ENCODE assay signal across 9 mouse cellular contexts in genomic region chr5:115155156-115155631, GRCm38 (mm10). TPM values are rescaled to one million over a fixed set of nuclear protein-coding genes. Genes with fewer than 3 reads are reported as not detected.
A peak's percentile ranks its signal among the peaks of the same experiment; 100 is the strongest.
DNase-seq lines count a peak whose midpoint lies in the region; ATAC-seq lines count a peak whose summit lies in the region.
"Had no signal": no experiment of that assay in that cellular context is flagged by ENCODE, and none has a peak within 500 bp of the region (broad histone marks: within the 10 kb centered on the region; RNA-seq: fewer than 3 reads in every experiment).

No protein-coding gene starts in this region.

- no peaks in the 10 kb centered on the region for H3K9me3 ChIP-seq in liver, embryonic 12.5 days (replicated peaks)

- peak overlapping the region; percentile 68 for H3K27ac ChIP-seq in liver, embryonic 12.5 days

- H3K4me1 ChIP-seq in liver, embryonic 12.5 days: peaks cover 71% of the 10 kb centered on the region

- peak; percentile 89 for DNase-seq in heart, adult 11 months
- no peak for DNase-seq in heart, adult 8-10 months (ENCODE audit: low spot score)
- peak; percentile 26 for DNase-seq in thymus, postnatal 4 days
- no peak for DNase-seq in thymus, postnatal 14 days
- no peak for DNase-seq in right cerebral cortex, postnatal 14 days
- no peak for DNase-seq in adipocyte (ENCODE audit: low spot score)
- no peak for DNase-seq in urinary bladder, postnatal 14 days (ENCODE audit: low spot score)

- WGBS in liver, embryonic 12.5 days (ENCODE audit: insufficient replicate concordance): 25% methylated on average over 13 of the region's 13 CpGs

- peak overlapping the region; percentile 99 for H3K4me2 ChIP-seq in liver, embryonic 12.5 days

- peak overlapping the region; percentile 92 for H3K4me3 ChIP-seq in liver, embryonic 12.5 days

- H3K36me3 ChIP-seq in liver, embryonic 12.5 days: peaks cover 35% of the 10 kb centered on the region

- ATAC-seq in liver, embryonic 12.5 days: no peak

- H3K9ac ChIP-seq in liver, embryonic 12.5 days: peak overlapping the region; percentile 94

- no peaks in the 10 kb centered on the region for H3K27me3 ChIP-seq in liver, embryonic 12.5 days (replicated peaks)

RNA-seq across cellular contexts. Expression of gene Mlec, which starts 2.8 kb away (rescaled TPM):
- total RNA-seq in heart, adult 8-10 months (2022): 10 to 100 TPM; 75.2 to 88.5 (median 78.8) TPM
- 46.8 and 49.2 TPM in 2 replicates for polyA plus RNA-seq in liver, embryonic 12.5 days (2016; fragmentation: Nextera tagmentation; extraction: Ambion mirVana)

RNA-seq across cellular contexts. Expression of gene Unc119b, which starts 20.4 kb away (rescaled TPM):
- 10 to 100 TPM; 11.8 to 18.5 (median 14.5) TPM for total RNA-seq in heart, adult 8-10 months (2022)
- polyA plus RNA-seq in liver, embryonic 12.5 days (2016; fragmentation: Nextera tagmentation; extraction: Ambion mirVana): 16.1 and 17.6 TPM in 2 replicates

RNA-seq across cellular contexts. Expression of gene Acads, which starts 36.0 kb away (rescaled TPM):
- total RNA-seq in heart, adult 8-10 months (2022): 100 to 1,000 TPM; 225 to 279 (median 244) TPM
- 43.9 and 51.1 TPM in 2 replicates for polyA plus RNA-seq in liver, embryonic 12.5 days (2016; fragmentation: Nextera tagmentation; extraction: Ambion mirVana)

RNA-seq across cellular contexts. Expression of gene Cabp1, which starts 39.0 kb away (rescaled TPM):
- 1 to 10 TPM; 1.7 to 2.6 (median 1.9) TPM for total RNA-seq in heart, adult 8-10 months (2022)
- 0.20 and 0.36 TPM in 2 replicates for polyA plus RNA-seq in liver, embryonic 12.5 days (2016; fragmentation: Nextera tagmentation; extraction: Ambion mirVana)
- total RNA-seq: neutrophil, adult 5-6 weeks had no signal

RNA-seq across cellular contexts. Expression of gene Gm10401, which starts 57.1 kb away (rescaled TPM):
- total RNA-seq in heart, adult 8-10 months (2022): not detected
- 12.2 and 15.1 TPM in 2 replicates for polyA plus RNA-seq in liver, embryonic 12.5 days (2016; fragmentation: Nextera tagmentation; extraction: Ambion mirVana)
- total RNA-seq: neutrophil, adult 5-6 weeks had no signal

Comparison
In these comparisons a context has a peak if more than half of its experiments do, and no peak if none do; other contexts are left out.
1. DNase-seq: peak in heart, adult 11 months (single experiment) and thymus, postnatal 4 days (single experiment); none in heart, adult 8-10 months (single experiment), thymus, postnatal 14 days (single experiment), right cerebral cortex, postnatal 14 days (single experiment), adipocyte (single experiment) and urinary bladder, postnatal 14 days (single experiment).